Mouse (Mus musculus): ENCODE data around the gene Lrrc51.
"Not testable (repeated sequence)": the region's sequence is repeated elsewhere in the genome, so short reads cannot be mapped to it uniquely, and the experiment has no call there.

The Lrrc51 gene

DNA sequence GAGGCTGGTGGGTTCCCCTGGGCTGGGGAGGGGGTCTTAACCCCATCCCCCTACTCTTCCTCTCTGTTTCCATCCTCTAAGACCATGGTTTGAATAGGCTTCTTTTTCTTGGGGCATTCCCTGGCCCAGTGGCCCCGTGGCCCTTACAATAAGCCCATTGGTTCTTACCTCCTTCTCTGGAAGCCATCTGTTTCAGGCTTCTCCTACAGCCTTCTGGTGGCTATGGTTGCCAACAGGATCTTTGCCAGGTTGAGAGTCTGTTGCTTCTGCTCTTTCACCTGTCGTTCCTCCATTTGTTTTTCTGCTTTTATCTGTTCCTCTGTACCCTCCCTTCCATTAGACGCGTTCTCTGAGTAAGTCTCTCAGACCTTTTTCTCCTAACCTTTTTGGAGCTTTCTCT, 3.9 kb upstream of the Lrrc51 start:
- DNase-seq (ENCODE audit: low spot score in 2 of 2) = no peak

- no peak for DNase-seq (ENCODE audit: low spot score in 2 of 2)
Measured at GRCm38 (mm10) chr7:101936996-101937395, 3.3 kb upstream of the Lrrc51 start.

DNA sequence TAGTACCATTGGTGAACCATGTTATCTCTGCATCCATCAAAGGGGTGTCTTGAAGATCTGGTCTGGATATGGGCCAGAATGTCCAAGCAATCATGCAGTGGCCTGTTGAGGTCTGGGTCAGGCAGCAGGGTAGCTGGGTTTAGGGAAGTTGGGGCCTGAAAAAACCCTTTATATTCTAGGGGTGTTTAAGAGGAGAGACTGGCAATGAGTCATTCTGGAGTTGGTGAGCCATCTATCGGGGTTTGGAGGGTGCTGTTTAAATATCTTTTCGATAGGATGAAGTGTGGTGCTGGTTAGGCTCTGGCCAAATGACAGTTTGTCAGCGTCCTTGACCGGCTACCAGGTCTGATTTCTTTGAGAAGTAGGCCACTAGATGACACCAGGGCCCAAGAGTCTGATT, 2.3 kb upstream of the Lrrc51 start:
- DNase-seq (ENCODE audit: low spot score in 2 of 2) = no peak

DNA sequence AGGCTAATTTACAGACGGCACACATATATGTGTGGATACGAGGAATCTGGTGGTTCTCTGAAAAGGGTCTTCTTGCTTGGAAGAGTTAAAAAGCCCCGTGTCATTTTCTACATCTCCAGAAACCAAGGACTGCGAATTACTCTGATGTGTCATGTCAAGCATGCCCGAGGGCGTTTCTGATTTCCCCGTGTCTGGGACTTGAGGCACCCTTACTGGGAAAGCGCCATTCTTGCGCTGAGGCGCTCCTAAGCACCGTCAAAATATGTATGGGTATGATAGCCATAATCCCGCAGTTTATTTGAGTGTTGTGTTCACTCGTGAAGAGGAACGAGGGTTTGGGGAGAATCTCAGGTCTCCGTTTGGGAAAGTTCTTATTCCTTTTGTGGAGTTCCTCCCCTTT, 395 bp downstream of the Lrrc51 start:
- DNase-seq (ENCODE audit: low spot score in 2 of 2) = no peak

DNA sequence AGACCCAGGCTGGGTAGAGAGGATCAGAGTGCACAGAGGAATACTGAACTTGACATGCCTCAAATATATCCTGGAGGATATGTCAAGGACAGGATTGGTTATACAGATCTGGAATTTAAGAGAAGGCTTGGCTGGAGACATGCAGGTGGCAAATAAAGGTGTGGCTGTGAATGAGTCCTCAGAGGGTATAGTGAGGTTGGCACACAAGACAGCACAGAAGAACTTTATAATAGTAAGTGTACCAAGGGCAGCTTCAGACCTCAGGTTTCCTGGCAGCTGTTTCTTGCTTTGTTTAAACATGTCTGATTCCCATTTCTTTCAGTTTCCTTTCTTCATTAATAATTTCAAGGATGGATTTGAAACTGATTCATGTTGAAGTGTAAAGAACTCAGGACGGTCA, 1.1 kb downstream of the Lrrc51 start:
- DNase-seq (ENCODE audit: low spot score in 2 of 2) = no peak

DNA sequence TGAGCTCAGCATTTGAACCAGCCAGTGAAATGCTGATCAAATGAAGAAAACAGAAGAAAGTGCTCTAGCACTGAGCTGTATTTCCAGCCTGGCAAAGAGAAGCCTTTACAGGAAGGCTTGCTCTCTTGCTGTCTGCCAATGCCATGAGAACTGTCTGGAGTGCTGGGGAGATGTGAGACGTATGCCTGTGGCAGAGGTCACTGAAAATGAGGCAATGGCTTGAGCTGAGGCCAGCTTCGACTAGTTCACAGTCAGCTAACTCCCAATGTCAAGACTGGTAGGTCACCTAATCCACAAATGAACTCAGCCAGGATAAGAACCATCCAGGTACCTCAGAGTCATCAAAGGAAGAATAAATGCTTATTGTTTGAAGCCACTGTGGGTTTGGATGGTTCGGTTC, 5.6 kb downstream of the Lrrc51 start:
- DNase-seq (ENCODE audit: low spot score in 2 of 2) = no peak

- DNase-seq (ENCODE audit: low spot score in 2 of 2) = not testable (repeated sequence)
Measured at GRCm38 (mm10) chr7:101925892-101926291, 7.8 kb downstream of the Lrrc51 start.

DNA sequence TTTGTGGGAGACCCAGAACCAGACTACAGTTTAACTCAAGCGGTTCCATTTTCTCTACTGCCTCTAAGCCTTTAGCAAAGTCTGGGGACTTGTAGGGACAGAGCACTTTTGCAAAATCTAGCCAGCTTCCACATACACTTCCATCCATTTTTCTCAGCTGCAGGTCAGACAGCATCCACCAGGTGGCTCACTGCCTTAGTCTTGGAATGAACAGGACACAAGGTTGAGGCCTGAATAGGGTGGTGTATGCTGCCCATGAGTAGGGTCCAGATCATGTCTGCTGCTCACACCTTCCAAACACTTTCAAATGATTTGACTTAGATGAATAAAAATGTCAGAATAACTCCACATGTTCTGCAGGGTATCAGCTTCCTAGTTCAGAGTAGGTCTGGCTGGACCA, 15.6 kb downstream of the Lrrc51 start:
- DNase-seq (ENCODE audit: low spot score in 2 of 2) = peak; percentile 61 to 62

DNA sequence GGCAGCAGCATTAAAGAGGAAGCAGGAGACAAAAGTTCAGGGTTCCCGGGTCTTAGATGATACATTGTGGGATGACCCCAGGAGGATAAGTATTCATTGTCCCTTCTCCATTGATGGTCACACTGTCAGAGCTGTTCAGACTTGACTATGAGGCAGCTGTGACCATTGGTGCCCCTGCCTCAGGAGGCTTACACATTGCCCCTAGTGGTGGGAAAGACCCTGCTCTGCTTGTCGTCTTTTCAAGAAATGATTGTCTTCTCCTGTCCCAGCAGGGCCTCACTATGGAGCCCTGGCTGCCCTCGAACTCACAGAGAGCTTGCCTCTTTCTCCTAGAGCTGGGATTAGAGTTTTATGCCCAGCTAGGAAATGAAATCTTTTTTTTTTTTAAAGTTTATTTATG, 21.7 kb downstream of the Lrrc51 start:
- no peak for DNase-seq (ENCODE audit: low spot score in 2 of 2)

DNA sequence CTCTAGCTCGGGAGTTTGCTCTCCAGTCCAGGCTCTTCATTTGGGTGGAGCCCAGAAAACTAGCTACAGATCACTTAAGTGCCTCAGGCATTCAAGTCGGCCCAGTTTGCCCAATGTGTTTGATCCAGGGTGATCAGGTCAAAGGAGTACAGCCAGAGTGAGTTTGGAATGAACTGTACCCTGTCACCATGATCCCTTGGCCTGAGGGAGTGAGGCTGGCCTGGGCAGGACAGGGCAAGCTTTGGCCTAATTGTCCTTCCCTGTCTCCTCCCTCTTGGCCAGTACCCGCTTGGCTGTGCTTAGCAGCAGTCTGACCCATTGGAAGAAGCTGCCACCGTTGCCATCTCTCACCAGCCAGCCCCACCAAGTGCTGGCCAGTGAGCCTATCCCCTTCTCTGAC, 23.6 kb downstream of the Lrrc51 start:
- DNase-seq (ENCODE audit: low spot score in 2 of 2) = no peak

DNA sequence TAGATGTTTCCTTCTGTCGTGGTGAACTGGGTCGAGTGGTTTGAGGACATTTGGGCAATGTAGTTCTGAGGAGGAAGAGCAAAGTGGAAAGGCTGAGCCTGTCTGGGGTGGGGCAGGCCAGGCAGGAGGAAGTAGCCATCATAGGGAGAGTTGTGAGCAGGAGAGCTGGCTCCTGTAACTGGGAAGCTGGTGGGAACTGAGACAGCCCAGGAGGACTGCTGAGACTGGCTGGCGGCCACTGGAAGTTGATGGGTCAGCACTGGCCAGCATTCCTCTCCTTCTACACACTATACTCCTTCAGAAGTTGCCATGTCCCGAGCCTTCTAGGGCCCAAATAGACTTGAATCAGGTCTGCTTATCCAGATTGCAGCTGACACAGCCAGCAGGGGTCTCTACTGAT, 25.3 kb downstream of the Lrrc51 start:
- no peak for DNase-seq (ENCODE audit: low spot score in 2 of 2)

DNA sequence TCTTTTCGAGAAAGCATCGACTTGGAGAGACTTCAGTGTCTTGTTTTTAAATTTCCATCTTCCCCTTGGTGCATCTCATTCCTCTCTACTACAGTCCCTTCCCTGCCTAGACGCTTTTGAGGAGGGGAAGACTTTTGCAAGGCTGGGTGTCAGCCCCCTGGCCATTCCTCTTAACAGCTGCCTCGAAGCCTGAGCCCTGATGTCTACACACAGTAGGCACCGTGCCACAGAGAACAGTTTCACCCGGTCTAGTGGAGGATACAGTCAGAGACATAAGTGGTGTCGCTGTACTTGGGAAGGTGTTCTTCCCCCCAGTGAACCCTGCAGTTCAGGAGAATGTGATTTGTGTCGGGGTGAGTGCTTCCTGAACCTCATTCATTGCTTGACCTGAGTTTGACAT, 27.0 kb downstream of the Lrrc51 start:
- DNase-seq (ENCODE audit: low spot score in 2 of 2) = peak in 1 of 2 experiments; percentile 14

- DNase-seq (ENCODE audit: low spot score in 2 of 2) = no peak
Measured at GRCm38 (mm10) chr7:101906287-101906681, 27.4 kb downstream of the Lrrc51 start, which contains the start of gene Tomt. Gene Tomt, minus strand, starts transcription at chr7:101906359.

DNA sequence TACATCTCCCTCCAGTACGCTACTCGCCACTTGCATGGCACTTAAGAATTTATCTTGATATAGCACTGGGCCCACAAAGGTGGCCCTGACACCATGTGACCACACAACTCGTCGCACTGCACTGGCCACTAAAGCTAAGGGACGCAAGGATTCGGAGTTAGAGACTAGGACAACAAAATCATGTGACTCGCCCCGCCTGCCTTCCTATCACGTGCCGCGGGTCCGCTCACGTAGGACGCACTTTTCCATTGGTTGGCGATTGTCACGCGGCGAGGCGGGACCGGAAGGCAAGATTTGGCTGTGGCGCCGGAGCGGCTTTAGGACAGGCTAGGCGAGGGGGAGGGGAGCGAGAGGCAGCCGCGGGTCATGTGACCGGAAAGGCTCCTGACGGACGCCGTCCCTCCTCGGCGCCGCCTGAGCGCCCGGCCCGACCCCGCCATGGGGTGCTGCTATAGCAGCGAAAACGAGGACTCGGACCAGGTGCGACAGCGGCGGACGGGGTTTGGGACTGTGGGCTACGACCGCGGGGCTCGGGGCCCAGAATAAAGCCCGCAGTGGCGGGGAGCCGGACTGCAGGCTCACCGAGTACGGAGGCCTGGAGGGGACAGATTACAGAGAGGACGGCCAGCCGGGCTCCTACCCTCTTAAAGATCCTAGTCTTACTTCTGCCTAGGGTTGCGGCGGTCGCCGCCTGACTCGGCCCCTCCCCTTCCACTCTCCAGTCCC, 28.0 kb downstream of the Lrrc51 start, which contains the start of gene Lamtor1:
Lamtor1 (plus strand) TSS at position 344 of the 726 bp plus-strand sequence.
- peak; percentile 98 to 100 for DNase-seq (ENCODE audit: low spot score in 2 of 2)

GRCm38 (mm10) chr7:101902846-101903245, 30.8 kb downstream of the Lrrc51 start:
- no peak for DNase-seq (ENCODE audit: low spot score in 2 of 2)

- DNase-seq (ENCODE audit: low spot score in 2 of 2) = no peak
Measured at GRCm38 (mm10) chr7:101901969-101902368, 31.7 kb downstream of the Lrrc51 start.

- DNase-seq (ENCODE audit: low spot score in 2 of 2) = no peak
Measured at GRCm38 (mm10) chr7:101900331-101901097, 33.2 kb downstream of the Lrrc51 start.

DNA sequence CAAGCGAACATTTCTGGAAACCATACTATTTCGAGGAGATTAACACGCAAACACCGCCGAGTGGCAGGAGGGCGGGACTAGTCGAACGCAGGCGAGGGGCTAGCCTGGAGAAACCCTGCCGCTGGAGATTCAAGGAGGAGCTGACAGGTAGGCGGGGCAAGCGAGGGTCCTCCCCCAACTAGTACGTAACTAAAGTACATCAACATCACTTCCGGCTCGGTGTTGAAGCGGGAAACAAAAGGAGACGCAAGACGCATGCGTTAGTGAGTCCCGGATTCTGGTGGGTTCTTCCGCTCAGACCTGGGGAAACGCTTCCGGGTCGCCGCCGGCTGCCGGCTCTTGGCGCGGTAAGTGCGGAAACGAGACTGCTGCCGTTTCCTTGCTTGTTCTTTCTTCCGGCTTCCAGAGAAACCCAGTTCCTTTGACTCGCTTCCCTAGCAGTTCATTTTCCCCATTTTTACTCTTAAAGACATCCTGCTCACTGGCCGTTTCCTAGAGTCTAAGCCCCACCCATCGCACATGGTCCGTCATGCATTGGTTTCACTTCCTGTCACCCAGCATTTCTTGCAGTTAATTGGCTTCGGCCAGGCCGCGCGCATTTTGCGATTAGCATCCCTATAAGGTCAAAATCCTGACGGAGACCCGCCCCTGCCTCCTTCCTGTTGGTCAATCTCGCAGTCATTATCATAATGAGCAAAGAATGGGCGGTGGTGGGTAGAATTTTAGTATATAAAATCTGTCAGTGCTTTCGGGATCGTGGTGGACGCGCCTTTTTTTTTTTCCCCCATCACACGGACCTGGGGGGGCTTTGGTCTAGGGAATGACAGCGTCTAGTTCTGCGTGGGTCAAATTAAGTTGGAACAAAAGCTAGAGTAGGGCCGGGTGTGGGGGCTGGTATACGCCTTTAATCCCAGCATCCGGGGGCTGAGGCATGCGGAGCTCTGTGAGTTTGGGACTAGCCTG, 37.3 kb downstream of the Lrrc51 start:
- peak; percentile 93 to 97 for DNase-seq (ENCODE audit: low spot score in 2 of 2)

GRCm38 (mm10) chr7:101895695-101896094, 38.0 kb downstream of the Lrrc51 start:
- no peak for DNase-seq (ENCODE audit: low spot score in 2 of 2)

GRCm38 (mm10) chr7:101888460-101888859, 45.2 kb downstream of the Lrrc51 start:
- DNase-seq (ENCODE audit: low spot score in 2 of 2) = no peak

DNA sequence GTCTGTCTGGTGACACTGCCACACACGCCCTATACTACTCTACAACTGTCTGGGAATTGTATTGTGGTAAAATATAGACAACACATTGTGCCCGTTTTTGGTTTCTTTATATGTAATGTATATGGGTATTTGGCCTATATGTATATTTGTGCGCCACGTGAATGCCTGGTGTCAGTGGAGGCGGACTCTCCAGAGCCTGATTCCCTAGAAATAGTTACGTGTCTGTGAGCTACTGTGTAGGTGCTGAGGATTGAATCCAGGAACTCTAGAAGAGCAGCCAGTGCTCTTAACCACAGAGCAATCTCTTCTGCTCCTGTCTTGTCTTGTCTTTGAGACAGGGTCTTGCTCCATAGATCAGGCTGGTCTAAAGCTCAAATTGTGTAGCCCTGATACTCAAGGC, 47.4 kb downstream of the Lrrc51 start:
- DNase-seq (ENCODE audit: low spot score in 2 of 2) = no peak

DNA sequence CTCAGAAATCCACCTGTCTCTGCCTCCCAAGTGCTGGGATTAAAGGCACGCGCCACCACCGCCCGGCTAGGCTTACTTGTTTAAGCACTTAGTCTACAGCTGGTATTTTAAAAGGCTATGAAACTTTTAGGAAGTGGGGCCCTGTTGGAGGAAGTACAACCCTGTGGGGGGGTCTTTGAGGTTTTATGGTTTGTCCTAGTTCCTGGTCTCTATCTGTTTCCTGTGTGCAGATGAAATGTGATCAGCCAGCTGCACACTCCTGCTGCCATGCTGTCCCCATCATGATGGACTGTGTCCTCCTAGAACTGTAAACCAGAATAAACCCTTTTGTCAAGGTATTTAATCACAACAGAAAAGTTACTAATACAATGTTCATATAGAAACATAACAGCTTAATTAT, 49.5 kb downstream of the Lrrc51 start:
- no peak for DNase-seq (ENCODE audit: low spot score in 2 of 2)
